Mouse (Mus musculus) neural tube, embryonic 12.5 days (tissue): Measurements from ENCODE around the gene Serpina1f. TPM values are rescaled to one million over a fixed set of nuclear protein-coding genes. Genes with fewer than 3 reads are reported as not detected.

ENCODE experiments used
- ATAC-seq: fragments of 200-750 bp; cut with Nextera tagmentation; 2 replicates; pipeline ENCODE4 v1.8.0; 2017; ENCODE audit warnings: low read depth, mild to moderate bottlenecking, moderate TSS enrichment, moderate library complexity; ENCODE audit not compliant: low FRiP score
- H3K27ac ChIP-seq: fragments of 300-500 bp; sonication (generic); 2 replicates; pipeline ENCODE4 v1.5.1; 2016
- H3K27me3 ChIP-seq: fragments of 300-500 bp; sonication (generic); replicated peaks from 2 replicates; pipeline ENCODE4 v1.6.1; 2016; ENCODE audit warnings: mild to moderate bottlenecking
- H3K36me3 ChIP-seq: fragments of 300-500 bp; sonication (generic); 2 replicates; pipeline ENCODE4 v1.6.1; 2016; ENCODE audit warnings: mild to moderate bottlenecking
- H3K4me1 ChIP-seq: fragments of 300-500 bp; sonication (generic); 2 replicates; pipeline ENCODE4 v1.6.1; 2016
- H3K4me2 ChIP-seq: fragments of 300-500 bp; sonication (generic); replicated peaks from 2 replicates; pipeline ENCODE4 v1.6.1; 2016; ENCODE audit warnings: mild to moderate bottlenecking
- H3K4me3 ChIP-seq: fragments of 300-500 bp; sonication (generic); 2 replicates; pipeline ENCODE4 v1.5.1; 2016
- H3K9ac ChIP-seq: fragments of 300-500 bp; sonication (generic); 2 replicates; pipeline ENCODE4 v1.6.1; 2016; ENCODE audit warnings: mild to moderate bottlenecking
- H3K9me3 ChIP-seq: fragments of 300-500 bp; sonication (generic); 2 replicates; pipeline ENCODE4 v1.6.1; 2016; ENCODE audit warnings: mild to moderate bottlenecking
- WGBS: fragments of 180-500 bp; shearing (Covaris S2); methylation state at CpG from one replicate; pipeline ENCODE4 v1.1.7; 2016; 5-methylcytosine and 5-hydroxymethylcytosine counted together
- polyA plus RNA-seq: library from polyadenylated mRNA; unstranded; fragments of >200 nt; fragmentation: Nextera tagmentation; extraction: Ambion mirVana; gene quantifications from 2 replicates; pipeline ENCODE4 v1.2.1, GENCODE M21; 2016

The Serpina1f gene
- polyA plus RNA-seq, 1 experiment from 2014 or later: not detected

DNA sequence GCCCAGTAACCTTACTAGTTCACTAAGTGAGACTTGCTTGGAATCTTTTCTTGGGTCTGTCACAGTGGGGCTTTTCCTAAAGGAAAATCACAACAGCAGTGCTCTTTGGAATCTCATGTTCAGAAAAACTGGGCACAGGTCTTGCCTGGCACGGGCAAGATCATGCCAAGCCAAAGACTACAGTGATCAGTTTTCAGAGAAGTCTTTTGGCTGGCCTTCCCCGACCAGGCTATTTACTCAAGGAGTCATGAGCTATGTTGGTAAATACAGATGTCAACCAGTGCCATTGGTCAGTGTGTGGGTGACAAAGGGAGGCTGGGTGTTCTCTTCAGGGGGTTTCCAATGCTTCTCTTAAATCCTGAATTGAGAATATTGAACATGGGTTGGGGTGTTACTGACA lies 36.2 kb downstream of the Serpina1f start:
- H3K9ac ChIP-seq: no peak overlapping the region
- no peaks in the 10 kb centered on the region for H3K27me3 ChIP-seq
- no peaks in the 10 kb centered on the region for H3K36me3 ChIP-seq
- no peaks in the 10 kb centered on the region for H3K4me1 ChIP-seq
- H3K4me2 ChIP-seq: no peak overlapping the region
- no peak for ATAC-seq
- H3K4me3 ChIP-seq: no peak overlapping the region
- H3K27ac ChIP-seq: no peak overlapping the region
- WGBS: 79% methylated on average over 2 of the region's 2 CpGs
- H3K9me3 ChIP-seq: no peaks in the 10 kb centered on the region

DNA sequence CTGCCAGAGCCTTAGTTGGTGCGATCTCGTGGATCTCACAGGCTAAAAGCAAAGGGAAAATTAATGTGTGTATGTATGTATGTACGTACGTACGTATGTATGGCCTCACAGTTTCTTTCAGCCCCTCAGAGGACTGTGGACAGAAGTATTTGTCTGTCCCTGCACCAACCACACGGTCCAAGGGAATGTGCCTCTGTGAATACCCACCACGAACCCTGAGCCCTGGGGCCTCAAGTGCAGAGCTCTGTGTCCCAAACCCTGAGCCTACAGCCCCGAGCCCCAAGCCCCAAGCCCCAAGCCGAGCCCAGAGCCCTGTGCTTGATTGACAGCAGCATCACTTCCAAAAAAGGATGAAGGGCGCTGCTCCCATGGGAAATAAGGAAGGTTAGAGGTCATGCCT lies 37.3 kb downstream of the Serpina1f start:
- ATAC-seq: no peak
- Histone ChIP-seq H3K4me3 (no peak overlapping the region), H3K9ac (no peak overlapping the region), H3K9me3 (no peaks in the 10 kb centered on the region), H3K4me1 (no peaks in the 10 kb centered on the region), H3K27ac (no peak overlapping the region), H3K4me2 (no peak overlapping the region), H3K27me3 (no peaks in the 10 kb centered on the region), H3K36me3 (no peaks in the 10 kb centered on the region)
- 83% methylated on average over 10 of the region's 10 CpGs for WGBS

DNA sequence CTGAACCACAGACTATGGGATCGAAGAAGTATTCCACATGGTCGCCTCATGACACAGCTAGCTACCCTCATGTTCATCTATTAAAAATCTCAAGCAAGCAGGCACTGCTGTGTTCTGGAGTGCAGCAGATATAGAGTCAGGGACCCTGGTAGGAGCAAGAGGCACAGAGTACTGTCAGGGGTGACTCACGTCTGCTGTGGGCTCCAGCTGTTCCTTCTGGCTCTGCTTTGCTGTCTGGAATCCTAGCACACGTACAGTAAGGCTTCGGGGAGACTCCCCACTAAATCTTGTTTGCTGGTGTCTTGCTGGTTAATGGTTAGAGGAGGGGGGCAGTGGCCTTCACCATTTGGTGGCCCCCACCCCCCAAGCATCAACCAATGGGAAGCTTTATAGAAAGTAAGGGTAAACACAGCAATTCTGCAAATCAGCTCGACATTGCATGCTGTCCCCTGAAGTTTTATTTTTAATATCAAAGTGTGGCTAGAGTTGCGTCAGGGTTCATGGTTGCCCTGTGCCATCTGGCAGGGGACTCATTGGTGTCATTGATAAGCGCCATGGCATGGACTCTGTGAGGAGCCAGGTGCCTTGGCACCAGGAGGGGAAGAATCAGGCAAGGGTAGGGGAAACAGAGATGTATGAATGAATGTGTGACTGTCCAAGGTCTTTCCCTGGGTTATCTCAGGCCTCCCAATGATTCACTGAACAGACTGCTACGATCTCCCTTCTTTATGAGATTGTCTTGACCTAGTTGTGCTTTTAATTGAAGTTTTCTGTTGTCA lies 38.3 kb downstream of the Serpina1f start, which contains the start of gene Serpina6:
TSS of gene Serpina6 (minus strand) at position 365 of the 779 bp plus-strand sequence.
- no peak within 1 kb of the TSS for H3K4me3 ChIP-seq
- 83% methylated on average over 9 of the region's 9 CpGs for WGBS

DNA sequence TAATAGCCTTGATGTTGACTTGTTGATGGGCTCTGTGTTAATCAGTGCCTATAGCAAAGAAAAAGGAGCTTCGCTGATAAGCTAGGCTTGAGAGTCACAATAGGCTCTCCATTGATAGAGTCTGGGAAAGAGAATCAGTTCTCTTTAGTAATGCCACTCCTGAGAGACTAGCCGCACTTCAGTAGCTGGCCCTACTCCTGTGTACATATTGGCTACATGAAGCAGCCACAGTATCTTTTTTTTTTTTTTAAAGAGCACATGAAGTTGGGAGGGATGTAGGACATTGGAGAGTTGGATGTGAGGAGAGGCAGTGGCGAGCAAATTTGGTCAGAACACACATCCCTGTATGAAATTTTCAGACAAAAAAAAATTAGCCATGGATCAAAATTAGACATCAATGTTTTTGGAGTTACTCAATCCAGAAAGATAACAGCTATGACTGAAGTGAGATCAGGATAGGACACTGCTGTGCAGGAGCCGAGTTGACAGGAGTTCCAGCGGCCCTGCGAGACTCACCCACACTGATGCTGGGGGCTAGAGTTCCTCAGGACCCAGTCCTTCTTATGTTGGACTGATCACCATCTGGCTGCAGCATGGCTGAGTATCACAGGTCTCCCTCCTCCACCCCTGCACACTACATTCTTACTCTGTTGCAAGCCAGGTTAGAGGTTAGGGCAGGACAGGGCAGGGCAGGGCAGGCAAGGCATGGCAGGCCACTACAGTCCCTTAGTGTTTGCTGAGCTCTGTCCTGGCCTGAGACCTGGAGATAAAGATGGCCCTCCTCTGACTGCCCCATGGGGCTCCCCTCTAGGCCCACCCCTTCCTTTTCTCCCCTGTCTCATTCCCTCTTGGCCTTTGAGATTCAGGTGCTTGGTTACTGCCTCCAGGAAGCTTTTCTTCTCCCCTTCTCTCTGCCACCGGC lies 39.9 kb downstream of the Serpina1f start:
- H3K27ac ChIP-seq: no peak overlapping the region
- 89% methylated on average over 7 of the region's 7 CpGs for WGBS
- no peaks in the 10 kb centered on the region for H3K36me3 ChIP-seq
- H3K4me3 ChIP-seq: no peak overlapping the region
- H3K27me3 ChIP-seq: no peaks in the 10 kb centered on the region
- H3K9ac ChIP-seq: no peak overlapping the region
- no peak overlapping the region for H3K4me2 ChIP-seq
- no peak for ATAC-seq
- H3K9me3 ChIP-seq: no peaks in the 10 kb centered on the region
- no peaks in the 10 kb centered on the region for H3K4me1 ChIP-seq

More for the DNA sequence above, 38.3 kb downstream of the Serpina1f start, which contains the start of gene Serpina6:
- Histone ChIP-seq H3K9ac (no peak within 1 kb of the TSS), H3K9me3 (no peaks in the 10 kb centered on the region), H3K27ac (no peak within 1 kb of the TSS), H3K4me1 (no peaks in the 10 kb centered on the region), H3K36me3 (no peaks in the 10 kb centered on the region), H3K27me3 (no peaks in the 10 kb centered on the region), H3K4me2 (no peak within 1 kb of the TSS)
- ATAC-seq: no peak

DNA sequence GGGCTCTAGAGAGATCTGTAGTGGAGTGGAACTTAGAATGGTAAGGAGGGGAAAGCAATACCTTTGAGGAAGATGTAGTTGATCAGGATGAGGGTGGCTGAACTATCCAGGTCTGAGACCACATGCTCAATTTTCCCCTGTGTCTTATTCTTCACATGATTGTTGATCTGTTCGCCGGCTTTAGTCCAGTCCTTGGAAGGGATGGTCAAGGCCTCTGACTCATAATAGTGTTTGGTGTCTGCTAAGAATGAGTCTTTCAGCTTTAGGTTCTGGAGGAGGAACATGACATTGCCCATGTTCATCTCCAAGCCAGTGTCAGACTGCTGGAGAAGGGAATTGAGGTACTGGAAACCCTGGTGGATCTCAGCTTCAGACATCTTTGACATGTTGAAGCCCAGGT lies 41.5 kb downstream of the Serpina1f start:
- Histone ChIP-seq H3K4me2 (no peak overlapping the region), H3K4me1 (no peaks in the 10 kb centered on the region), H3K27ac (no peak overlapping the region), H3K9me3 (no peaks in the 10 kb centered on the region), H3K4me3 (no peak overlapping the region), H3K27me3 (no peaks in the 10 kb centered on the region), H3K9ac (no peak overlapping the region), H3K36me3 (no peaks in the 10 kb centered on the region)
- no peak for ATAC-seq
- 92% methylated on average over 2 of the region's 2 CpGs for WGBS

DNA sequence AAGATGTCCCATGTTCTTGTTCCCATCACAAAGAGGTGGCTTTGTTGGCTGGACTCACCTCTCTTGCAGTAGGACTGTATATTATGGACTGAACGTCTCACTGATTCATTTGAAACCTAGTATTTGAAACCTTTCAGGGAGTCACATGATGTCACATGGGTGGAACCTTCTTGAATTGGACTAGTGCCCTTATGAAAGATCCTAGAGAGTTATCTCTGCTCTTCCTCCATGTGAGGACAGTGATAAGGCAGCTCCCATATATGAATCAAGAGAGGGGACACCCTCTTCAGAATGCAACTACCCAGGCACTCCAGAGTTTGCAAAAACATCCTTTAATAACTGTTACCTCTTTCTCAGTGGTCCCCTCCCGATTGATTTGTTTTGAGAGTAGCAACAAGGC lies 49.0 kb downstream of the Serpina1f start:
- no peak for ATAC-seq
- Histone ChIP-seq H3K27me3 (no peaks in the 10 kb centered on the region), H3K4me2 (no peak overlapping the region), H3K4me1 (no peaks in the 10 kb centered on the region), H3K9me3 (no peaks in the 10 kb centered on the region), H3K9ac (no peak overlapping the region), H3K27ac (no peak overlapping the region), H3K4me3 (no peak overlapping the region), H3K36me3 (no peaks in the 10 kb centered on the region)
- WGBS: 86% methylated on average over 2 of the region's 2 CpGs

DNA sequence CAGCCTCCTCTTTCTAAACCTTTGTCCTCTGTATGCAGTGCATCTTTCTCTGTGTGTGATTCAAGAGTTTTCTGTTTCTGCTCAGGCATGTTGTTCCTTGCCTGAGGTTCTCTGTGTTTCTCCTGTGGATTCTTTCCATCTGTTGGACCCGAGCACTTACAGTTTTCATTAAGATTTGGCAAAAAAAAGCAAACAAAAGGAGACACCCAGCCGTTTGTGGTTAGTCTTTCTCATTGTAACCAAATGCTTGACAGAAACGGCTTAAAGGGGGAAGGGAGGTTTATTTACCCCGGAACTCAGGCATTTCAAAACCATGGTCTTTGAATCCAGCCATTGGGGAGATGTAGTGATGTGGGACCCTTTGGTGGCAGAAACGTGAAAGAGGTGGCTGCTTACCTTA lies 50.7 kb downstream of the Serpina1f start:
- 55% methylated on average over 5 of the region's 5 CpGs for whole genome bisulfite sequencing
- H3K9ac ChIP-seq: no peak overlapping the region
- H3K27me3 ChIP-seq: no peaks in the 10 kb centered on the region
- H3K27ac ChIP-seq: no peak overlapping the region
- no peak overlapping the region for H3K4me3 ChIP-seq
- no peaks in the 10 kb centered on the region for H3K36me3 ChIP-seq
- ATAC-seq: no peak
- H3K4me1 ChIP-seq: no peaks in the 10 kb centered on the region
- H3K9me3 ChIP-seq: no peaks in the 10 kb centered on the region
- no peak overlapping the region for H3K4me2 ChIP-seq

DNA sequence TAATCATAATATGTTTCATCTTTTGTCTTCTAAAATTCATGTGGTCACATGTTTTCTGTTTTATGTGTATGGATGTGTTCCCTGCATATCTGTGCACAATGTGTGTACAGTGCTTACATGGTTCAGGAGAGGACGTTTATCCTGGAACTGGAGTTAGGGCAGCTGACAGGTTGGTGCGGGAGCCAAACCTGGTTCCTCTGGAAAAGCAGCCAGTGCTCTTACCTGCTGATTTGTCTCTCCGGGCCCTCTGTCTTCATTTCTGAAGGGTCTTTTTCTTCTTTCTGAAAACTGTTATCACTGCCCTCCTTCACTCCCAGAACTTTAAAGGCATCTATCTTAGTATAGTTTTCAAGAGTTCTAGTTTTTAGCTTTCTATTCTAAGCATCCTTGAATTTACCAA lies 51.5 kb downstream of the Serpina1f start:
- H3K4me1 ChIP-seq: no peaks in the 10 kb centered on the region
- H3K9ac ChIP-seq: no peak overlapping the region
- no peak overlapping the region for H3K27ac ChIP-seq
- H3K9me3 ChIP-seq: no peaks in the 10 kb centered on the region
- H3K4me3 ChIP-seq: no peak overlapping the region
- no peak for ATAC-seq
- H3K27me3 ChIP-seq: no peaks in the 10 kb centered on the region
- WGBS: 80% methylated on average over 3 of the region's 3 CpGs
- H3K4me2 ChIP-seq: no peak overlapping the region
- H3K36me3 ChIP-seq: no peaks in the 10 kb centered on the region

DNA sequence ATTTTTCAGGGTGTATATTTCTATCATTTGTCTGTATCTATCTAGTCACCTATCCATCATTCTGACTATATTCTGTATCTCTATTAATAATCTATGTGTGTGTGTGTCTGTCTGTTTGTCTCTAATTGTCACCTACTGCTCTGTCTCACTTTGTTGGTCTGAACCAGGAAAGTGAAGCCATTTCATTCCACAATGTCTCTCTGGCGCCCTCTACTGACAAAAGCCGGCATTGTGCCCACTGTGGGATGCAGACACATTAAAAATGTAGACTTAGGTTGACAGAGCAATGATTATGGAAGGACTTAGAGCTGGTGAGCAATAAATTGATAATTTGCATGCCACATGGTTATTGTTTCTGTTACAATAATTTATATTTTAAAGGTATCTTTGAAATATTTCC lies 52.0 kb downstream of the Serpina1f start:
- ATAC-seq: peak; percentile 61; the same call in 1 of the 2 replicates
- WGBS: 1% methylated on average over 2 of the region's 2 CpGs

More for the DNA sequence above, 52.0 kb downstream of the Serpina1f start:
- no peak overlapping the region for H3K27ac ChIP-seq
- no peak overlapping the region for H3K9ac ChIP-seq
- no peaks in the 10 kb centered on the region for H3K4me1 ChIP-seq
- no peaks in the 10 kb centered on the region for H3K9me3 ChIP-seq
- H3K4me3 ChIP-seq: no peak overlapping the region
- H3K4me2 ChIP-seq: no peak overlapping the region
- H3K27me3 ChIP-seq: no peaks in the 10 kb centered on the region
- no peaks in the 10 kb centered on the region for H3K36me3 ChIP-seq

Other genes with a start within 250 kb of the Serpina1f start
- gene Ifi27l2b, start 238.3 kb downstream of the Serpina1f start, polyA plus RNA-seq: not detected in 2 replicates
- 2.3 and 2.6 TPM in 2 replicates for gene Ppp4r4, start 163.2 kb downstream of the Serpina1f start, polyA plus RNA-seq
- 0.05 and 0.06 TPM in 2 replicates for gene Serpina10, start 64.1 kb downstream of the Serpina1f start, polyA plus RNA-seq
- 0.69 and 0.89 TPM in 2 replicates for gene Serpina6, start 38.3 kb downstream of the Serpina1f start, polyA plus RNA-seq
- not detected in 2 replicates for gene Serpina16, start 19.4 kb downstream of the Serpina1f start, polyA plus RNA-seq
- gene Serpina1d, start 78.1 kb upstream of the Serpina1f start, polyA plus RNA-seq: not detected in 2 replicates
- 0.19 and 0.20 TPM in 2 replicates for gene Serpina1b, start 134.8 kb upstream of the Serpina1f start, polyA plus RNA-seq
- gene Serpina1a, start 168.0 kb upstream of the Serpina1f start, polyA plus RNA-seq: 0.34 TPM in 1 of 2 replicates, not detected in the other
- gene Serpina1c, start 209.4 kb upstream of the Serpina1f start, polyA plus RNA-seq: not detected in 2 replicates